Mouse (Mus musculus) liver, embryonic 14.5 days (tissue): Measurements from ENCODE around the gene Rtkn2.

Source experiments
- CTCF ChIP-seq: IDR thresholded peaks from 2 replicates; pipeline ENCODE4 v1.5.1; 2016; ENCODE audit warnings: antibody characterized with exemption, low read depth, control low read depth
- EP300 ChIP-seq: IDR thresholded peaks from 2 replicates; pipeline ENCODE4 v1.6.1; 2016; ENCODE audit warnings: antibody characterized with exemption, low read depth

GRCm38 (mm10) chr10:67998116-67998635 lies 18.8 kb downstream of the Rtkn2 start:
- TF ChIP-seq CTCF, result peak; percentile 79
- no peak for TF ChIP-seq EP300
